Mouse (Mus musculus): ENCODE results near the gene Ube2g1. TPM values are rescaled to one million over a fixed set of nuclear protein-coding genes. Genes with fewer than 3 reads are reported as not detected.
"Not testable (repeated sequence)": the region's sequence is repeated elsewhere in the genome, so short reads cannot be mapped to it uniquely, and the experiment has no call there.

The Ube2g1 gene
- total and polyA plus RNA-seq, 3 experiments: 14.0 to 65.0 (median 53.8) TPM

- intact Hi-C loops (cut with DNase I): loop anchor here (5.0 to 10.0 kb wide), 2 partner anchors 44 to 187 kb away; partner anchors contain the start of genes Cyb5d2 and Zzef1
- no peaks in the 10 kb centered on the region for H3K27me3 ChIP-seq (ENCODE audit: control insufficient read depth, insufficient read depth, low read length)
- H3K79me2 ChIP-seq (replicated peaks; ENCODE audit: control insufficient read depth, insufficient read depth, low read length): peaks cover 3% of the 10 kb centered on the region; the same call in 1 of the 2 replicates
- H3K4me3 ChIP-seq: peak overlapping the region; percentile 89
- peak; percentile 89 to 95 for DNase-seq
- TF ChIP-seq CTCF (IDR thresholded peaks at IDR 0.05) (no peak), EP300 (IDR thresholded peaks at IDR 0.05; ENCODE audit: insufficient read depth, low read depth, low read length) (peak; percentile 87), POLR2A (IDR thresholded peaks at IDR 0.05; ENCODE audit: insufficient read depth, low read depth, low read length) (peak; percentile 78)
- H3K27ac ChIP-seq: peak overlapping the region; percentile 98
- peaks cover 4% of the 10 kb centered on the region for H3K36me3 ChIP-seq (ENCODE audit: control insufficient read depth, insufficient read depth, low read length)
- under 1% methylated on average over 47 of the region's 55 CpGs for WGBS
- peak overlapping the region; percentile 97 for H3K9ac ChIP-seq (ENCODE audit: low read depth, low read length)
- peaks cover 3% of the 10 kb centered on the region for H3K4me1 ChIP-seq (ENCODE audit: control insufficient read depth, insufficient read depth, low read length)
Measured at GRCm38 (mm10) chr11:72608071-72608679, 1.1 kb downstream of the Ube2g1 start.

DNA sequence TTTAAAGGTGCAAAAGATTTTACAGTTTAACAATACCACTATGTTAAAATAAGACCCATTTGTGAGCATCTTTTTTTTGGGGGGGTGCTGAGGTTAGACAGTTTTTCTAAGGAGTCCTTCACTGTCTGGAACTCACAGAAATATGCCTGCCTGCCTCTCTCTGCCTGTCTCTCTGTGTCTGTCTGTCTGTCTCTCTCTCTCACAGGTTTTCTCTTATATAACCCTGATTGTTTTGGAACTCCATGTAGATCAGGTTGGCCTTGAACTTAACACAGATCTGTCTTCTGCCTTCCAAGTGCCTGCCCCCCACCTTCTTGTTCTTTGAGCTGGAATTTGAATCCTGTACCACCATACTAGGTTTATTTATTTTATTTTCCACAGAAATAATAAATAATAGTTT lies 2.2 kb downstream of the Ube2g1 start:
- intact Hi-C loops (cut with DNase I): loop anchor here (5.0 to 10.0 kb wide), 2 partner anchors 43 to 186 kb away; partner anchors contain the start of genes Cyb5d2 and Zzef1
- peaks cover 3% of the 10 kb centered on the region for H3K4me1 ChIP-seq (ENCODE audit: control insufficient read depth, insufficient read depth, low read length)
- no peaks in the 10 kb centered on the region for H3K27me3 ChIP-seq (ENCODE audit: control insufficient read depth, insufficient read depth, low read length)
- no peak overlapping the region; the same call in 1 of the 2 replicates for H3K4me3 ChIP-seq
- no peak for DNase-seq
- no peak for TF ChIP-seq EP300 (IDR thresholded peaks at IDR 0.05; ENCODE audit: insufficient read depth, low read depth, low read length)
- no peak for TF ChIP-seq CTCF (IDR thresholded peaks at IDR 0.05)
- no peak for TF ChIP-seq POLR2A (IDR thresholded peaks at IDR 0.05; ENCODE audit: insufficient read depth, low read depth, low read length)
- H3K9ac ChIP-seq (ENCODE audit: low read depth, low read length): 0 out of 2 replicates have a peak overlapping the region, but pooled peaks have one; percentile 34
- H3K79me2 ChIP-seq (replicated peaks; ENCODE audit: control insufficient read depth, insufficient read depth, low read length): peaks cover 3% of the 10 kb centered on the region; the same call in 1 of the 2 replicates
- H3K36me3 ChIP-seq (ENCODE audit: control insufficient read depth, insufficient read depth, low read length): peaks cover 4% of the 10 kb centered on the region
- H3K27ac ChIP-seq: peak overlapping the region; percentile 98

- H3K4me1 ChIP-seq (ENCODE audit: control insufficient read depth, insufficient read depth, low read length); H3K27ac ChIP-seq; intact Hi-C loops (cut with DNase I); H3K36me3 ChIP-seq (ENCODE audit: control insufficient read depth, insufficient read depth, low read length); H3K27me3 ChIP-seq (ENCODE audit: control insufficient read depth, insufficient read depth, low read length); H3K9ac ChIP-seq (ENCODE audit: low read depth, low read length); H3K79me2 ChIP-seq (replicated peaks; ENCODE audit: control insufficient read depth, insufficient read depth, low read length); DNase-seq; H3K4me3 ChIP-seq: not testable (repeated sequence)
- WGBS: 92% methylated on average over 3 of the region's 3 CpGs
Measured at GRCm38 (mm10) chr11:72614336-72614735, 7.3 kb downstream of the Ube2g1 start.

- DNase-seq: no peak
- intact Hi-C loops (cut with DNase I): no loop called here
- TF ChIP-seq CTCF (IDR thresholded peaks at IDR 0.05) (no peak), EP300 (IDR thresholded peaks at IDR 0.05; ENCODE audit: insufficient read depth, low read depth, low read length) (no peak), POLR2A (IDR thresholded peaks at IDR 0.05; ENCODE audit: insufficient read depth, low read depth, low read length) (no peak)
- Histone ChIP-seq H3K27ac (no peak overlapping the region), H3K36me3 (ENCODE audit: control insufficient read depth, insufficient read depth, low read length) (no peaks in the 10 kb centered on the region; the same call in none of the 2 replicates), H3K4me1 (ENCODE audit: control insufficient read depth, insufficient read depth, low read length) (no peaks in the 10 kb centered on the region), H3K79me2 (replicated peaks; ENCODE audit: control insufficient read depth, insufficient read depth, low read length) (peaks cover 3% of the 10 kb centered on the region; the same call in 1 of the 2 replicates), H3K4me3 (no peak overlapping the region), H3K27me3 (ENCODE audit: control insufficient read depth, insufficient read depth, low read length) (no peaks in the 10 kb centered on the region), H3K9ac (ENCODE audit: low read depth, low read length) (no peak overlapping the region)
- WGBS: 79% methylated on average over 4 of the region's 4 CpGs
Measured at GRCm38 (mm10) chr11:72615931-72616330, 8.8 kb downstream of the Ube2g1 start.

- intact Hi-C loops (cut with DNase I): no loop called here
- H3K4me3 ChIP-seq: no peak overlapping the region
- H3K4me1 ChIP-seq (ENCODE audit: control insufficient read depth, insufficient read depth, low read length): peaks cover 1% of the 10 kb centered on the region
- no peak overlapping the region for H3K27ac ChIP-seq
- no peaks in the 10 kb centered on the region for H3K27me3 ChIP-seq (ENCODE audit: control insufficient read depth, insufficient read depth, low read length)
- no peak for TF ChIP-seq EP300 (IDR thresholded peaks at IDR 0.05; ENCODE audit: insufficient read depth, low read depth, low read length)
- TF ChIP-seq POLR2A (IDR thresholded peaks at IDR 0.05; ENCODE audit: insufficient read depth, low read depth, low read length): no peak
- no peak for TF ChIP-seq CTCF (IDR thresholded peaks at IDR 0.05)
- no peak for DNase-seq
- WGBS: 97% methylated on average over 1 of the region's 1 CpGs
- H3K79me2 ChIP-seq (replicated peaks; ENCODE audit: control insufficient read depth, insufficient read depth, low read length): peaks cover 5% of the 10 kb centered on the region
- H3K9ac ChIP-seq (ENCODE audit: low read depth, low read length): no peak overlapping the region
- no peaks in the 10 kb centered on the region; the same call in none of the 2 replicates for H3K36me3 ChIP-seq (ENCODE audit: control insufficient read depth, insufficient read depth, low read length)
Measured at GRCm38 (mm10) chr11:72618476-72618875, 11.4 kb downstream of the Ube2g1 start.

GRCm38 (mm10) chr11:72642730-72643129 lies 35.6 kb downstream of the Ube2g1 start:
- H3K4me1 ChIP-seq (ENCODE audit: control insufficient read depth, insufficient read depth, low read length): peaks cover 3% of the 10 kb centered on the region
- H3K9ac ChIP-seq (ENCODE audit: low read depth, low read length): no peak overlapping the region
- H3K27ac ChIP-seq: no peak overlapping the region
- H3K36me3 ChIP-seq (ENCODE audit: control insufficient read depth, insufficient read depth, low read length): no peaks in the 10 kb centered on the region; the same call in 1 of the 2 replicates
- H3K27me3 ChIP-seq (ENCODE audit: control insufficient read depth, insufficient read depth, low read length): no peaks in the 10 kb centered on the region
- H3K79me2 ChIP-seq (replicated peaks; ENCODE audit: control insufficient read depth, insufficient read depth, low read length): peaks cover 2% of the 10 kb centered on the region
- 57% methylated on average over 4 of the region's 4 CpGs for WGBS
- no peak for DNase-seq
- intact Hi-C loops (cut with DNase I): no loop called here
- no peak overlapping the region for H3K4me3 ChIP-seq
- no peak for TF ChIP-seq CTCF (IDR thresholded peaks at IDR 0.05)
- TF ChIP-seq EP300 (IDR thresholded peaks at IDR 0.05; ENCODE audit: insufficient read depth, low read depth, low read length): no peak
- no peak for TF ChIP-seq POLR2A (IDR thresholded peaks at IDR 0.05; ENCODE audit: insufficient read depth, low read depth, low read length)

Measured in heart, adult 2 months (tissue).